Mouse (Mus musculus): ENCODE measurements around the gene Lgmn. TPM values are rescaled to one million over a fixed set of nuclear protein-coding genes. Genes with fewer than 3 reads are reported as not detected.

Gene Lgmn
- polyA plus RNA-seq, 1 experiment from 2014 or later, result 46.5 TPM

DNA sequence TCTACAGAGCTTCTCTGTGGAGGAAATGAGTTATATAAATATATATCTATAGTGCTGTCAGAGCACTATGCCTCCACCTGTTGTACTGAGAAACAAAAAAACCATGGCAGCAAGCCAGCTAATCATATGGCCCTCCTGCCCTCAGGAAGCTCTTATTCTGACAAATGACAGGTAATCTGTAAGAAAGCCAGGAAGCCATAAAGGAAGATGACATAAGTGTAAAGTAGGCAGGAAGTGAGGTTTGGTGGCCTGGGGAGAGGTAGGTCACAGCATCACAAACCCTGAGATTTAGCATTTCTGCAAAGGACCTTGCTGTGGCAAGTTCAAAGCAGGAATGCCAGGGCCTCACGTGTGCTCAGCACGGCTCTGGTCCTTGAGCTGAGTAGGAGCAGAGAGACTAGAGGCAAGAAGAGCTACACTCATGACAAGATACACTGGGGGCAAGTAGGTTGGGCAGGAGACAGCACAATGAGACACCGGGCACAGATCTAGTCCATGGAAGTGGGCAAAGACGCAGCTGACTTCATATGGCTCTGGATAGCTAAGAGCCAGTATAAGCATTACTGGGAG, 68.6 kb downstream of the Lgmn start:
- no peaks in the 10 kb centered on the region for H3K36me3 ChIP-seq
- no peaks in the 10 kb centered on the region for H3K9me3 ChIP-seq (replicated peaks)
- H3K4me3 ChIP-seq, result no peak overlapping the region
- no peaks in the 10 kb centered on the region for H3K4me1 ChIP-seq
- no peak overlapping the region for H3K27ac ChIP-seq (replicated peaks)
- 82% methylated on average over 4 of the region's 4 CpGs for WGBS
- H3K27me3 ChIP-seq (ENCODE audit: low read depth, poor library complexity, severe bottlenecking), result no peaks in the 10 kb centered on the region
- DNase-seq (ENCODE audit: low spot score), result no peak

DNA sequence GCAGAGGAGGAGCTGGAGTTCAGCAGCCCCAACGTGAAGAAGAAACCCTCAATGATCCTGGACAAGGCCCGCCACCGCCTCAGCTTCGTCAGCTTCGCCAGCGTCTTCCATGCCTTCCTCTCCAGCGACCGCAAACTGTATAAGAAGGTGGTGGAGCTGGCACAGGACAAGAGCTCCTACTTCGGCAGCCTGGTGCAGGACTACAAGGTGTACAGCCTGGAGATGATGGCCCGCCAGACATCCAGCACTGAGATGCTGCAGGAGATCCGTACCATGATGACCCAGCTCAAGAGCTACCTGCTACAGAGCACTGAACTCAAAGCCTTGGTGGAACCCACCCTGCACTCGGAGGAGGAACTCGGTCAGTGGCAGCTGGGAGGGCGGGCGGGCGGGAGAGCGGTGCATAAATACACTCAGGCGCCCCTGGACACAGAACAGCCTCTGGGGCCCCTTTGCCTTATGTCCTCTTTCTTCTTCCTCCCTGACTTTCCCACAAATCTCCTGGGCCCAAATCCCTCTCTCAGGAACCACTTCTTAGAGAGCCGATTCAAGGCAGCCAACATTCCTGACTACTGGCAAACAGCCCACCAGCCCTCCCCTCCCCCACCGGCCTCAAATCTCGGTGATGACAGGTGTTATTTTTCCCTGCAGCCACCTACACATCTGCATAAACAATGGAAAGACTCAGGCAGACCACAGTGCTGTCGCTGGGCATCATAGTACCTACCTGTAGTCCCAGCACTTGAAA, 70.0 kb downstream of the Lgmn start:
- H3K4me3 ChIP-seq, result no peak overlapping the region
- no peak overlapping the region for H3K27ac ChIP-seq (replicated peaks)
- H3K9me3 ChIP-seq (replicated peaks), result no peaks in the 10 kb centered on the region
- H3K4me1 ChIP-seq, result no peaks in the 10 kb centered on the region
- DNase-seq (ENCODE audit: low spot score), result no peak
- H3K27me3 ChIP-seq (ENCODE audit: low read depth, poor library complexity, severe bottlenecking), result no peaks in the 10 kb centered on the region
- WGBS, result 87% methylated on average over 22 of the region's 22 CpGs
- no peaks in the 10 kb centered on the region for H3K36me3 ChIP-seq

GRCm38 (mm10) chr12:102368556-102368955, 71.1 kb downstream of the Lgmn start:
- Histone ChIP-seq H3K27ac (replicated peaks) (no peak overlapping the region), H3K27me3 (ENCODE audit: low read depth, poor library complexity, severe bottlenecking) (no peaks in the 10 kb centered on the region), H3K36me3 (no peaks in the 10 kb centered on the region), H3K4me3 (no peak overlapping the region), H3K4me1 (no peaks in the 10 kb centered on the region), H3K9me3 (replicated peaks) (no peaks in the 10 kb centered on the region)
- 90% methylated on average over 14 of the region's 14 CpGs for WGBS
- no peak for DNase-seq (ENCODE audit: low spot score)

DNA sequence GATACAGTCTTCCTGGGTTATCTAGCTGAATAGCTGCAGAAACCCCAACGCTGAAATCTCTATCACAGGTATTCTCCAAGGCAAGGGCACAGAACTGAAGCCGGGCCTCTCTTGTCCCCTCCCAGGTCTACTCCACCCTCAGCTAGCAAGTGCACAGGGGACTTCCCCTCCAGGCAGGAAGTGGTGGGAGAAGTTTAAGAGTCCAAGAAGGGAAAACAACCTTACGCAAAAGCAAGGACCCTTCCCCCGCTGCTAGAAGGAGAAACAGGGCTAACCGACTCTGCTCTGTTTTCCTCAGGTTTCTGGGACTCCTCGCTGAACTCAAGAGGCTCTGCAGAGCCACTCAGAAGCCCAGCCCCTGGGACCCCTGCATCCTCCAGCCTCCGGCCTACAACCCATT, 71.5 kb downstream of the Lgmn start:
- WGBS, result 80% methylated on average over 7 of the region's 7 CpGs
- Histone ChIP-seq H3K4me3 (no peak overlapping the region), H3K36me3 (no peaks in the 10 kb centered on the region), H3K4me1 (no peaks in the 10 kb centered on the region), H3K9me3 (replicated peaks) (no peaks in the 10 kb centered on the region), H3K27me3 (ENCODE audit: low read depth, poor library complexity, severe bottlenecking) (no peaks in the 10 kb centered on the region), H3K27ac (replicated peaks) (no peak overlapping the region)
- no peak for DNase-seq (ENCODE audit: low spot score)

GRCm38 (mm10) chr12:102367075-102367474, 72.5 kb downstream of the Lgmn start:
- 72% methylated on average over 3 of the region's 3 CpGs for WGBS
- no peak for DNase-seq (ENCODE audit: low spot score)
- no peak overlapping the region for H3K4me3 ChIP-seq
- H3K9me3 ChIP-seq (replicated peaks), result no peaks in the 10 kb centered on the region
- H3K27ac ChIP-seq (replicated peaks), result no peak overlapping the region
- no peaks in the 10 kb centered on the region for H3K4me1 ChIP-seq
- H3K27me3 ChIP-seq (ENCODE audit: low read depth, poor library complexity, severe bottlenecking), result no peaks in the 10 kb centered on the region
- H3K36me3 ChIP-seq, result no peaks in the 10 kb centered on the region

- no peaks in the 10 kb centered on the region for H3K4me1 ChIP-seq
- H3K4me3 ChIP-seq, result no peak overlapping the region
- no peak for DNase-seq (ENCODE audit: low spot score)
- WGBS, result 91% methylated on average over 9 of the region's 9 CpGs
- no peaks in the 10 kb centered on the region for H3K36me3 ChIP-seq
- no peaks in the 10 kb centered on the region for H3K9me3 ChIP-seq (replicated peaks)
- no peak overlapping the region for H3K27ac ChIP-seq (replicated peaks)
- H3K27me3 ChIP-seq (ENCODE audit: low read depth, poor library complexity, severe bottlenecking), result no peaks in the 10 kb centered on the region
Observed at GRCm38 (mm10) chr12:102366126-102366816, 73.3 kb downstream of the Lgmn start.

DNA sequence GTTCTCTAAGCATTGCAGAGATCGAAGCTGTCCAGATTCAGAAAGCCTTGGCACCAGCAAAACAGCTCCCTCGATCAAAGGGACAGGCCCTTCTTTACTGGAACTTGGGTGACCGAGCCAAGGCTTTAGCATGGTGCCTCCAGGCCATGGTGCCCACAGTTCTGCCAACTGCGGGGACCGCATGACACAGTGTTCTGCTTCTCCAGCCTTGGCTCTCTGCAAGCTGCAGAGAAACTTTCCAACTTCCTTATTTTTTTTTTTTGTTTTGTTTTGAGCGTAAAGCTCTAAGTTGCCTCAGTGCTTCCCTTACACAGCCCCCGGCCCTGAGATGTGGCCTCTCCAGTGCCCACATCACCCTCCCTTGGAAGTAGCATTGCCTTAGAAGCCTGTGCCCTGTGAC, 74.6 kb downstream of the Lgmn start:
- Histone ChIP-seq H3K9me3 (replicated peaks) (no peaks in the 10 kb centered on the region), H3K27ac (replicated peaks) (no peak overlapping the region), H3K4me3 (no peak overlapping the region), H3K27me3 (ENCODE audit: low read depth, poor library complexity, severe bottlenecking) (no peaks in the 10 kb centered on the region), H3K4me1 (no peaks in the 10 kb centered on the region), H3K36me3 (no peaks in the 10 kb centered on the region)
- WGBS, result 91% methylated on average over 7 of the region's 7 CpGs
- no peak for DNase-seq (ENCODE audit: low spot score)

DNA sequence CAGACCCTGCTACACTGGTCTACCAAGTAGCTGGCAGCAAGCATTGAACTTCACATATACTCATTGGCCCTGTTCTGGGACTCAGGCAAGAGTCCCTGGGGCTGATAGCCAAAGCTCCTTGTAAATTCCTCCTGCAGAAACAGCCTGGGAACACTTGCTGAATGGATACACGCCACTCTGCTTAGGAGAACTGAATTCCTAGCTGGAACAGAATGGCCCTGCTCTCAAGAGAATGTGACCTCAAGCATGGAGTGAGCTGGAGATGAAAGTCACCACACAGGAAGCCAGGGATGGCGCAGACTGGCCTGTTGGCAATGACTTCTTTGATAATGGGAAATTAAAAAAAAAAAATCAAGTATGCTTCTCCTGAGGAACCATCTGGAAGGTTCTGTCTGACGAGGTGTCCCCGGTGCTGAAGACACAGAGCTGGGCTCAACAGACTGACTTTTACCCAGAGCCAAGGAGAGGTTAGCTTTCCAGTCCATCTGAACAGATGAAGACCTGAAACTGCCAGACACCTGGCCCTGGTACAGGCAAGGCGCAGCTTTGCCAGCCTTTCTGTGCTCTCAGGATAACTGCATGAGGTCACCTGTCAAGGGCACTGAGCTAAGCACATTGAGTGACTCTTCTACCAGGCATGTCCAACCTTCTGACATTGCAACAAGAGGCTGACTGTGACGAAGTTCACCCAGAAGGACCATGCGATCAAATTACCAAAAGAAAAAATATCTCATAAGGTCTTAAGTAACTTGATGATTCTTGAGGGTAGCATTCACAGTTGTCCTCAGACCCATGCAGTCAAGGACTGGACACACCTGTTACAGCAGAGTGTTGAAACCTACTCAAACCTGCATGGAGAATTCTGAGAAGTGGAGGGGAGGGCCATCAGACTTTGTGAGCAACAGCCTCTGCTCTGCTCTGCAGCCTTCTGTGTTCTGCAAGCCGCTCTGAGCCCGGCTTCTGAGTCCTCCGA, 78.1 kb downstream of the Lgmn start:
- no peak overlapping the region for H3K27ac ChIP-seq (replicated peaks)
- no peaks in the 10 kb centered on the region; the same call in 1 of the 2 replicates for H3K36me3 ChIP-seq
- WGBS, result 90% methylated on average over 10 of the region's 10 CpGs
- H3K27me3 ChIP-seq (ENCODE audit: low read depth, poor library complexity, severe bottlenecking), result no peaks in the 10 kb centered on the region
- H3K4me3 ChIP-seq, result no peak overlapping the region
- no peaks in the 10 kb centered on the region for H3K4me1 ChIP-seq
- no peaks in the 10 kb centered on the region for H3K9me3 ChIP-seq (replicated peaks)
- no peak for DNase-seq (ENCODE audit: low spot score)

GRCm38 (mm10) chr12:102359390-102359789, 80.2 kb downstream of the Lgmn start:
- Histone ChIP-seq H3K27me3 (ENCODE audit: low read depth, poor library complexity, severe bottlenecking) (no peaks in the 10 kb centered on the region), H3K9me3 (replicated peaks) (no peaks in the 10 kb centered on the region), H3K36me3 (no peaks in the 10 kb centered on the region; the same call in 1 of the 2 replicates), H3K4me1 (no peaks in the 10 kb centered on the region), H3K4me3 (no peak overlapping the region), H3K27ac (replicated peaks) (no peak overlapping the region)
- 86% methylated on average over 4 of the region's 4 CpGs for WGBS
- DNase-seq (ENCODE audit: low spot score), result no peak

- Histone ChIP-seq H3K36me3 (no peaks in the 10 kb centered on the region; the same call in 1 of the 2 replicates), H3K4me3 (no peak overlapping the region), H3K27ac (replicated peaks) (no peak overlapping the region), H3K9me3 (replicated peaks) (no peaks in the 10 kb centered on the region), H3K27me3 (ENCODE audit: low read depth, poor library complexity, severe bottlenecking) (no peaks in the 10 kb centered on the region), H3K4me1 (no peaks in the 10 kb centered on the region)
- 89% methylated on average over 1 of the region's 1 CpGs for WGBS
- no peak for DNase-seq (ENCODE audit: low spot score)
Observed at GRCm38 (mm10) chr12:102356781-102357180, 82.8 kb downstream of the Lgmn start.

DNA sequence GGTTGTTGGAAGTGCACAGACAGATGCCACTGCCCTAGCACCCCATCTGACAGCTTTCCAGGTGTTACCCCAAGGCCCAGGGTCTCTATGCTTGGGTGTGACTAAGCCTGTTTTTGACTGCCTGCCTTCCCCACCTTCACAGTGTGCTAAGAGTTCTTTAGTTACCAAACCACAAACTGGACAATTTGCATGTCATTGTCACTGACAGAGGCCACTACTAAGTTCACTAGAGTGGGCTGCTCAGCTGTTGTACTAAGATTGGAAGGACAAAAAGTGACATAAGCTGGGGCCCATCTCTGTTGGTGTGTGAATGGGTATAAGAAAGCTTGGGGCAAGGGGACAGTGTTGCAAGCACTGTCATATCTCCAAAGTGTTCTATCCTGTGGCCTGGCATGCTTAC, 83.8 kb downstream of the Lgmn start:
- H3K9me3 ChIP-seq (replicated peaks), result no peaks in the 10 kb centered on the region
- H3K4me3 ChIP-seq, result no peak overlapping the region
- no peaks in the 10 kb centered on the region for H3K27me3 ChIP-seq (ENCODE audit: low read depth, poor library complexity, severe bottlenecking)
- no peak for DNase-seq (ENCODE audit: low spot score)
- H3K27ac ChIP-seq (replicated peaks), result no peak overlapping the region
- no peaks in the 10 kb centered on the region; the same call in 1 of the 2 replicates for H3K36me3 ChIP-seq
- no peaks in the 10 kb centered on the region for H3K4me1 ChIP-seq
